Mouse (Mus musculus) MEL (cell line): ENCODE data around the gene BC016579. TPM values are rescaled to one million over a fixed set of nuclear protein-coding genes. Genes with fewer than 3 reads are reported as not detected.

ENCODE experiments used
- DNase-seq: peaks from one replicate; pipeline ENCODE4 v3.0.0; 2011; ENCODE audit warnings: low read depth, low spot score
- H3K27ac ChIP-seq: 2 replicates; pipeline ENCODE4 v1.5.1; 2012; ENCODE audit warnings: low read depth, mild to moderate bottlenecking, control low read depth, low read length, moderate library complexity; ENCODE audit not compliant: control insufficient read depth
- H3K27me3 ChIP-seq, 2 experiments: fragments of 150-350 bp in 1 of 2; sonication (generic) in 1 of 2; 2 replicates each; pipeline ENCODE4 v1.6.1; 2012; ENCODE audit warnings: low read length in 2 of 2, mild to moderate bottlenecking in 2 of 2, improper control_type of control experiment in 1 of 2, moderate library complexity in 1 of 2; ENCODE audit not compliant: insufficient read depth in 2 of 2, control insufficient read depth in 1 of 2
- H3K36me3 ChIP-seq, 2 experiments: 2 replicates each; pipeline ENCODE4 v1.6.1; 2012 to 2014; ENCODE audit warnings: low read length in 2 of 2, improper control_type of control experiment in 1 of 2, inconsistent platforms in 1 of 2, mild to moderate bottlenecking in 1 of 2; ENCODE audit not compliant: insufficient read depth in 2 of 2, control insufficient read depth in 1 of 2
- H3K4me1 ChIP-seq, 2 experiments: fragments of 150-350 bp in 1 of 2; sonication (generic) in 1 of 2; 2 replicates each; pipeline ENCODE4 v1.6.1; 2012; ENCODE audit warnings: low read length in 2 of 2, improper control_type of control experiment in 1 of 2, mild to moderate bottlenecking in 1 of 2; ENCODE audit not compliant: insufficient read depth in 2 of 2, control insufficient read depth in 1 of 2
- H3K4me3 ChIP-seq, 2 experiments: fragments of 150-350 bp in 1 of 2; sonication (generic) in 1 of 2; 2 replicates each; pipeline ENCODE4 v1.5.1; 2012; ENCODE audit warnings: low read depth in 2 of 2, low read length in 2 of 2, mild to moderate bottlenecking in 2 of 2, moderate library complexity in 2 of 2, control low read depth in 1 of 2, improper control_type of control experiment in 1 of 2; ENCODE audit not compliant: control insufficient read depth in 1 of 2, insufficient read depth in 1 of 2
- H3K79me2 ChIP-seq: 2 replicates; pipeline ENCODE4 v1.6.1; 2012; ENCODE audit warnings: mild to moderate bottlenecking, low read length, moderate library complexity; ENCODE audit not compliant: control insufficient read depth, poor library complexity, insufficient read depth
- H3K9ac ChIP-seq: 2 replicates; pipeline ENCODE4 v1.6.1; 2012; ENCODE audit warnings: low read depth, mild to moderate bottlenecking, control low read depth, low read length, moderate library complexity; ENCODE audit not compliant: control insufficient read depth, poor library complexity, severe bottlenecking
- H3K9me3 ChIP-seq: fragments of 150-350 bp; sonication (generic); replicated peaks from 2 replicates; pipeline ENCODE4 v1.6.1; 2012; ENCODE audit warnings: mild to moderate bottlenecking, low read length, improper control_type of control experiment, moderate library complexity; ENCODE audit not compliant: insufficient read depth
- BHLHE40 ChIP-seq: IDR thresholded peaks from 2 replicates; pipeline ENCODE4 v1.6.1; 2012; ENCODE audit warnings: low read depth, mild to moderate bottlenecking, inconsistent platforms, low read length, improper control_type of control experiment, borderline replicate concordance
- CHD1 ChIP-seq: IDR thresholded peaks from 2 replicates; pipeline ENCODE4 v1.6.1; 2012; ENCODE audit warnings: low read depth, mild to moderate bottlenecking, inconsistent platforms, low read length, improper control_type of control experiment
- CHD2 ChIP-seq: IDR thresholded peaks from 2 replicates; pipeline ENCODE4 v1.6.1; 2011; ENCODE audit warnings: low read length, improper control_type of control experiment
- E2F4 ChIP-seq: IDR thresholded peaks from 2 replicates; pipeline ENCODE4 v1.6.1; 2011; ENCODE audit warnings: low read depth, low read length, improper control_type of control experiment, borderline replicate concordance
- EP300 ChIP-seq, 2 experiments: IDR thresholded peaks; 2 replicates each; pipeline ENCODE4 v1.6.1; 2011; ENCODE audit warnings: improper control_type of control experiment in 2 of 2, low read length in 2 of 2, low read depth in 1 of 2, mild to moderate bottlenecking in 1 of 2
- ETS1 ChIP-seq: IDR thresholded peaks from 2 replicates; pipeline ENCODE4 v1.6.1; 2012; ENCODE audit warnings: low read depth, mild to moderate bottlenecking, inconsistent platforms, low read length, improper control_type of control experiment, moderate library complexity
- GABPA ChIP-seq: IDR thresholded peaks from 2 replicates; pipeline ENCODE4 v1.6.1; 2012; ENCODE audit warnings: low read depth, mild to moderate bottlenecking, inconsistent platforms, low read length, improper control_type of control experiment, moderate library complexity
- GATA1 ChIP-seq: IDR thresholded peaks from 2 replicates; pipeline ENCODE4 v1.6.1; 2011; ENCODE audit warnings: low read depth, low read length, improper control_type of control experiment
- MAFK ChIP-seq: IDR thresholded peaks from 2 replicates; pipeline ENCODE4 v1.6.1; 2011; ENCODE audit warnings: low read depth, mild to moderate bottlenecking, low read length, improper control_type of control experiment, borderline replicate concordance
- MAX ChIP-seq: IDR thresholded peaks from 2 replicates; pipeline ENCODE4 v1.6.1; 2011; ENCODE audit warnings: low read length, improper control_type of control experiment
- MAZ ChIP-seq: IDR thresholded peaks from 2 replicates; pipeline ENCODE4 v1.6.1; 2012; ENCODE audit warnings: low read depth, mild to moderate bottlenecking, inconsistent platforms, low read length, improper control_type of control experiment
- MYC ChIP-seq: IDR thresholded peaks from 2 replicates; pipeline ENCODE4 v1.6.1; 2011; ENCODE audit warnings: low read depth, mild to moderate bottlenecking, low read length, improper control_type of control experiment, moderate library complexity
- RAD21 ChIP-seq: IDR thresholded peaks from 2 replicates; pipeline ENCODE4 v1.6.1; 2011; ENCODE audit warnings: mild to moderate bottlenecking, low read depth, low read length, improper control_type of control experiment
- RCOR1 ChIP-seq: IDR thresholded peaks from 2 replicates; pipeline ENCODE4 v1.6.1; 2012; ENCODE audit warnings: low read depth, mild to moderate bottlenecking, inconsistent platforms, low read length, improper control_type of control experiment
- SIN3A ChIP-seq: IDR thresholded peaks from 2 replicates; pipeline ENCODE4 v1.6.1; 2012; ENCODE audit warnings: low read length, improper control_type of control experiment, inconsistent platforms
- TAL1 ChIP-seq: IDR thresholded peaks from 2 replicates; pipeline ENCODE4 v1.6.1; 2012; ENCODE audit warnings: mild to moderate bottlenecking, inconsistent platforms, low read length, moderate library complexity, mixed read lengths
- TBP ChIP-seq: IDR thresholded peaks from 2 replicates; pipeline ENCODE4 v1.8.0; 2011; ENCODE audit warnings: low read depth, low read length, improper control_type of control experiment
- TCF12 ChIP-seq: IDR thresholded peaks from 2 replicates; pipeline ENCODE4 v1.6.1; 2014; ENCODE audit warnings: low read depth, mild to moderate bottlenecking, inconsistent platforms, low read length, improper control_type of control experiment, moderate library complexity
- USF2 ChIP-seq, 2 experiments: IDR thresholded peaks; 2 replicates each; pipeline ENCODE4 v1.6.1; 2011 to 2012; ENCODE audit warnings: improper control_type of control experiment in 2 of 2, low read length in 2 of 2, borderline replicate concordance in 1 of 2, inconsistent platforms in 1 of 2, low read depth in 1 of 2, mild to moderate bottlenecking in 1 of 2; ENCODE audit not compliant: insufficient read depth in 1 of 2
- polyA plus RNA-seq, 2 experiments: library from polyadenylated mRNA; stranded (reverse) in 1 of 2; unstranded in 1 of 2; fragments of >175 nt in 1 of 2; fragments of >200 nt in 1 of 2; gene quantifications; 2 replicates each; pipeline versions ENCODE4 v1.2.1 to v1.2.4; 2012; ENCODE audit warnings: low replicate concordance in 2 of 2, low read depth in 1 of 2; ENCODE audit not compliant: insufficient read length in 2 of 2, insufficient read depth in 1 of 2, missing spikeins in 1 of 2
- total RNA-seq: library from RNA; depleted of rRNA; stranded (reverse); fragments of 300-350 nt; gene quantifications from 2 replicates; pipeline ENCODE4 v1.2.3, GENCODE M21; 2012; rRNA removed

Gene BC016579
- total RNA-seq (not detected in 2 replicates), polyA plus RNA-seq (not detected)

- Histone ChIP-seq H3K79me2 (no peaks in the 10 kb centered on the region), H3K36me3 (peaks cover 0 to 5% of the 10 kb centered on the region in 2 experiments; a peak in 1 of 4 replicates), H3K4me3 (no peak within 1 kb of the TSS), H3K27me3 (no peaks in the 10 kb centered on the region), H3K27ac (no peak within 1 kb of the TSS), H3K4me1 (peaks cover 4 to 7% of the 10 kb centered on the region in 2 experiments), H3K9ac (no peak within 1 kb of the TSS), H3K9me3 (no peaks in the 10 kb centered on the region)
- TF ChIP-seq ETS1: no peak
- TF ChIP-seq CHD2: no peak
- no peak for TF ChIP-seq EP300 (IDR thresholded peaks at IDR 0.05; ENCODE audit: low read depth in 1 of 2, low read length in 2 of 2)
- DNase-seq: no peak
Measured at GRCm38 (mm10) chr16:45653934-45654332, at the start of gene BC016579. Gene BC016579 (minus strand): TSS chr16:45654068.

GRCm38 (mm10) chr16:45699301-45699700, 45.4 kb upstream of the BC016579 start:
- no peaks in the 10 kb centered on the region for H3K9me3 ChIP-seq
- no peaks in the 10 kb centered on the region for H3K36me3 ChIP-seq
- TF ChIP-seq MAFK (no peak), TCF12 (no peak), EP300 (IDR thresholded peaks at IDR 0.05; ENCODE audit: low read depth in 1 of 2, low read length in 2 of 2) (no peak), MAX (no peak), GABPA (no peak), MAZ (no peak), E2F4 (no peak), TAL1 (no peak), GATA1 (no peak), MYC (no peak), SIN3A (no peak), USF2 (IDR thresholded peaks at IDR 0.05; ENCODE audit: borderline replicate concordance in 1 of 2, insufficient read depth in 1 of 2, low read depth in 1 of 2, low read length in 2 of 2) (no peak), BHLHE40 (no peak), RCOR1 (no peak), RAD21 (no peak), TBP (no peak), CHD1 (no peak)
- TF ChIP-seq, all 39 proteins: peak for 0
- Histone ChIP-seq H3K27me3 (peaks cover 0 to 2% of the 10 kb centered on the region in 2 experiments; a peak in 1 of 4 replicates), H3K4me3 (no peak overlapping the region), H3K27ac (no peak overlapping the region), H3K9ac (no peak overlapping the region), H3K79me2 (no peaks in the 10 kb centered on the region), H3K4me1 (no peaks in the 10 kb centered on the region)
- no peak for DNase-seq
